Mouse (Mus musculus) right cerebral cortex, postnatal 14 days (tissue): ENCODE data around the gene Slc23a3.

Experiments used
- DNase-seq: peaks from one replicate; pipeline ENCODE4 v3.0.0; 2022

Gene Slc23a3

DNA sequence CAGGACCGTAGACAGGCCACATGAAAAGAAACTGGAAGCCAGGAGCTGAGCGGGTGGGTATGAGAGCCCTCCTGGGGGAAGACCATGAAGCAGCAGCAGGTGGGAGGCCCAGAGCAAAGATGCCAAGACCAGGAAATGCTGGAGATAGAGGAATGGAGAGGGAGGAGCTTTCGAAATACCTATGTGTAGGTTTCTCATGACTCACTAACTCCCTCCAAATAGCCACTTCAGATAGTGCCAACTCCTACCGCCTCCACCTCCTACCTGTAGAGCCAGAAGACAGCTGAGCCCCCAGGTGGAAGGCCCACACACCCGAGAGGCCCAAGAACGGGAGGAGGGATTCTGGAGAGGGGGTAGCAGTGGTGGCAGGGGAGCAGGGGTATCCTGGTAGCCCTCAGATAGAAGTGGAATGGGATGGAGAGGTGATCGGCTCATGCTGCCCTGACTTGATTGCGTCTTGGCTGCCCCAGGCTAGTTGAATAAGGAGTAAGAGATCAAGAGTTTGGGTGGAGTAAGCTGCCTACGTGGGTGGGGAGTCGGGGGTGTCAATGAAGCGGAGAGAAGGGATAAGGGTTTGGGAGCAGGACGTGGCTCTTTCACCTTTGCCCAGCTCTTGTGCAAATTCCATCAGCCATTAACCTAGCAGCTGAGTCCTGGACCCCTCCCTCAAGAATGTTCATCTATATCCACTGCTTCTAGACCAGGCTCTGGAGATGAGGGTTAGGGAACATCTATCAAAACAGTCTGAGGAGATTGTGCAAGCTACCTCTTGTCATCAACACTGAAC, at the start of gene Slc23a3:
TSS of gene Slc23a3 (minus strand) at position 470 of the 787 bp plus-strand sequence.
- DNase-seq = no peak

DNA sequence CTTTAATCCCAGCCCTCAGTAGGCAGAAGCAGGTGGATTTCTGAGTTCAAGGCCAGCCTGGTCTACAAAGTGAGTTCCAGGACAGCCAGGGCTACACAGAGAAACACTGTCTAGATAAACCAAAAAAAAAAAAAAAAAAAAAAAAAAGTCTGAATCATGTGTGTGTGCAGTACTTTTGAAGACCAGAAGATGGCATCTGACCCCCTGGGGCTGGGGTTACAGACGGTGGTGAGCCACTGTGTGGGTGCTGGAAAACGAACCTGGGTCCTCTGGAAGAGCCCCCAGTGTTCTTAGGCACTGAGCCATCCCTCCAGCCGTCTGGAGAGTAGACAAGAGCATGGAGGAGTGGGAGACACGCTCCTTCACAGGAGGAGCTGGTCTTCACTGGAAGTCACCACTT, 48.5 kb upstream of the Slc23a3 start:
- DNase-seq = no peak

DNA sequence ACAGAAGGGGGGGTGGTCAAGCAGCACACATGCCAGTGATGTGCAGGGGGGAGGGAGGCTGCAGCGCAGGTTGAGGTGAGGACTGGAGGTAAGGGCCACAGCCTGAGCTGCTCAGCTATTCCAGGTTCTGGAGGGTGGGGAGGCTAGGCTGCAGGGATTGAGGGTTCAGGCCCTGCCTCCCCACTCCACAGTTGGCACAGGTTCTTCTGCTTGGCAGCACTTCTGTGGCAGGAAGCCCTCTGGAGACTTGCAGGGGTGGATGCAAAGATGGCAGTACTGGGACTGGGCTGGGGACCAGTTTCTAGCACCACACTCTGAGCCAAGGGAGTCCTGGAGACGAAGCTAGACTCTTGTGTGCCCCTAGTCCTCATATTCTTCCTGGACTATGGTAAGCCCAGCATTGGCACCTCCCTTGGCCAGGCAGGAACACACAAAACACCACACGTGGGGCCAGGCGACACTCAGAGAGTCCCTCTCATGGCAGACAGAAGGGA, 47.7 kb upstream of the Slc23a3 start:
- DNase-seq = no peak

DNA sequence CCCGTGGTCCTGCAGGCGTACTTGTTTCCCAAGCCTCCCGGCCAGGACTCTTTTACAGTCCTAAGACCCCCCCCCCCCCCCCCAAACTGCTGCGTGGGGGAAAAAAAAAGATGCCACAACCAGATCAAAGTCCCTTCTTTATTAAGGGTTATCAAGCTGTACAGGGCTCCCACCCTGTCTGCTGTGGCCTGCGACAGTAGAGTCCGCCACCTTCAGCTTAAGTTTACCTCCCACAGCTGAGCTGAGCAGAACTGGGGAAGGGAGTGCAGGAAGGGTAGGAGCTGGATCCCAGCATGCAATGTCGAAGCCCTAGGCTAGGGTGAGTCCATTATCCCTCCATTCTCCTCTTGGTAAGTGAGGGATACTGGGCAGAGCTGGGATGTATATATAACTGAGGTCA, 47.1 kb upstream of the Slc23a3 start:
- no peak for DNase-seq

DNA sequence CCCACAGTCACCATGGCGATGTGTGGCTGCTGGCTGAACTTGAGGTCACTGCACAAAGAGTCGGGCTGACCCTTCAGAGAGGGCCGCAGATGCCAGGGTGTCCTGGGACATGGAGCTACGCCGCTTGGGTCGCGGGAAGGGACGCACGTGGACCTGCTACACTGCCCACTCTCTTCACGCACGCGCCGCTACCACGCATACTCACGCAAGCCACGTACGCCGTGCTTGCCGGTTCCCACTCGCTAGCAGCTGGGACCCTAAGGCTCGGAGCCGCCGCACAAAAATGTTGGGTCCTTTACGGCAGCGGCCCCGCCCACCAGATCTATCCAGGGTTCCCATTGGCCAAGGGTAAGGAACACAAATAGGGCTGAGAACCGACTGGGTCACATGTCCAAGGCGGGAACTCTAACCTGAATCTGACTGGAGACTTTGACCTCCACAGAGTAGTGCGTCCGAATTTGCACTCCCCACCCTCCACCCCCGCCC, 46.5 kb upstream of the Slc23a3 start, which contains the start of gene Abcb6:
TSS of gene Abcb6 (minus strand) at position 288 of the 486 bp plus-strand sequence.
- peak; percentile 93 for DNase-seq

DNA sequence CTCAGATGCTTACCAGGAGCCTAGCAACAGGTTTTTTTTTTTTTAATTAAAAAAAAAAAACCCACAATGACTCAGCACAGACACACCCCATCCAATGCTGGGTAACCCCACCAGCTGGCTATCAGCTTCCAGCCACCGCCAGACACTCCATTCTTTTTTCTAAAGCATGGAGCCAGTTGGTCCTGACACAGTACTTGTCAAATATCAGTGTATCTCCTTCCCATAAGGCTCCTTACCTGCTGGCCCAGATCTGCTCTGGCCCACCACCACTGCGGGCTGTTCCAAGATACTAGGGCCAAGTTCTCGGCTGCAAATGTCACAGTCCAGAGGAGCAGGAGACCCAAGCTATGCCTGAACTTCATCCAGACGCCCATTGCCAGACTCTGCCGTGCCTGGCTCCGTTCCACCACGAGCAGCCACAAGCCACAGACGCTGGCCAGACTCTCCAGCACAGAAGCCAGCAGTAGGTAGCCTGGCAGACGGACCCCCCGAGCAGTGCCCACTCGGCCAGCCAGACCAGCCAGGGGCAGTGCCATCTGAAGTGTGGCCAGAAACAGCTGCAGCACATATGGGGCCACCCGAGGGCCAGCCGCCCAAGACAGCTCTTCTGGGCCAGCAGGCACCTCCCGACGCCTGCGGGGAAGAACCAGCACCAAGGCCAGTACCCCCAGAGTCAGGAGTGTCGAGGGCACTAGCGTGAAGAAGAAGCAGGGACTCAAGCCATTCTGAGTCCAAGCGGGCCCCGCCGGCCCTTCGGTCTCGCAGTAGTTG, 45.8 kb upstream of the Slc23a3 start:
- peak; percentile 56 for DNase-seq

DNA sequence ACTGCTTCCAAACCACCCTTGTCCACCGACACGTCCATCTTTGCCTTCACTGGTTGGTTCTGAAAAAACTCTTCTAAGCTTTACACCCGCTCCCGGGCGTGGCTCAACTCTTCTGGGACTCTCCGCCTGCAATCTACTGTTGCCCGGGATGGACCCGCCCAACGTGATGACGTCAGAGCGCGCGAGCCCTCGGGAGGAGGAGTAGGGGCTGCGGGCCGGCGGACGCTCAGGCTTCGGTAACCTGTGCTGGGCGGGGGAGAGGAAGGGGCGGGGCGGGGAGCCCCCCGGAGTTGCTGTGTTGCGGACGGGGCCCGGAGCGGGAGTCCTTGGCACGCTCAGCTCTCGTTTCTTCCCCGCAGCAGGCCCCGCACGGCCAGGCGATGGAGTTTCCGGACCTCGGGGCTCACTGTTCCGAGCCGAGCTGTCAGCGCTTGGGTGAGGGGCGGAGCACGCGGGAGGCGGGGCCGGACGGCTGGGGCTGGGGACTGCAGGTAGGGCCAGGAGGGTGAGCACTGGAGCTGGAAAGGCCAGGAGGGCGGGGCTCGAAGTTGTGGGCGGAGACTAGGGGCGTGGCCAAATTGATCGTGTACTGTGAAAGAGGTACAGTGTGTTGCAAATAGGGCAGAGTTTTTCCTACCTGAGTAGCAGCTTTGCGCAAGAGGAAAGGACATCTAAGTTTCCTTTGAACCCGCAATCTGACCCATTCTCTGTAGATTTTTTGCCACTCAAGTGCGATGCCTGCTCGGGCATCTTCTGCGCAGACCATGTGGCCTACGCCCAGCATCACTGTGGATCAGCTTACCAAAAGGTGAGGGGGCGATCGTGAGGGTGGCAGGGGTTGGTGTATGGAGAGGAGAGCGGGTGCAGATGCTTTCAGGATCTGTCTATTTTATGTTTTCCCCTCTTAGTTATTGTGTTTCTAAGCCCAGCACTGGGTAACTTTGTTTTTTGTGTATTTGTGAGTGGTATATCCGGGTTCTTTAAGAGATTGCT, 35.1 kb upstream of the Slc23a3 start, which contains the start of gene Zfand2b:
TSS of gene Zfand2b (plus strand) at position 175 of the 993 bp plus-strand sequence.
- peak; percentile 95 for DNase-seq

DNA sequence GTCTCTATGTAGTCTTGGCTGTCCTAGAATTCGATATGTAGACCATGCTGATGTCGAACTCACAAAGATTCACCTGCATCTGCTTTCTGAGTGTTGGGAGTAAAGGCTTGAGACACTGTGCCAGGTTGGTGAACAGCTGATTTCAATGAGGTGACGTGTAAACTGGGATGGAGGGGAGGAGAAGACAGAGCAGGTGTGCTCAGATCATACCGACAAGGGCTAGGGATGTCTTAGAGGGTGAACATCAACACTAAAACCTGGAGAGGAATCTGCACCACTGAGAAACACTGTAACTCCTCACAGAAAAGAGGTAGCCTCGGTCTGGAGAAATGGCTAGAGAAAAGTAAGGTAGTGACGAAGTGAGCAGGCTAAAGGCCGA, 34.4 kb upstream of the Slc23a3 start:
- no peak for DNase-seq

DNA sequence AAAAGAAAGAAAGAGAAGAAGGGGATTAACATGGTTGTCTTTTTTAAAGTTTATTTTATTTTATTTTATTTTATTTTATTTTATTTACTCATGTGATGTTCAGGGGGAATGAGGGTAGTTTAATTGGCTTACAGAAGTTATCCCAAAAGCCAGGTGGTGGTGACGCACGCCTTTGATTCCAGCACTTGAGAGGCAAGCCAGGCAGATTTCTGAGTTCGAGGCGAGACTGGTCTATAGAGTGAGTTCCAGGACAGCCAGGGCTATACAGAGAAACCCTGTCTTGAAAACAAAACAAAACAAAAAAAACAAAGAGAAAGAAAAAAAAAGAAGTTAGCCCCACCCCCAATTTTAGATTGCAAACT, 26.5 kb upstream of the Slc23a3 start:
- no peak for DNase-seq

DNA sequence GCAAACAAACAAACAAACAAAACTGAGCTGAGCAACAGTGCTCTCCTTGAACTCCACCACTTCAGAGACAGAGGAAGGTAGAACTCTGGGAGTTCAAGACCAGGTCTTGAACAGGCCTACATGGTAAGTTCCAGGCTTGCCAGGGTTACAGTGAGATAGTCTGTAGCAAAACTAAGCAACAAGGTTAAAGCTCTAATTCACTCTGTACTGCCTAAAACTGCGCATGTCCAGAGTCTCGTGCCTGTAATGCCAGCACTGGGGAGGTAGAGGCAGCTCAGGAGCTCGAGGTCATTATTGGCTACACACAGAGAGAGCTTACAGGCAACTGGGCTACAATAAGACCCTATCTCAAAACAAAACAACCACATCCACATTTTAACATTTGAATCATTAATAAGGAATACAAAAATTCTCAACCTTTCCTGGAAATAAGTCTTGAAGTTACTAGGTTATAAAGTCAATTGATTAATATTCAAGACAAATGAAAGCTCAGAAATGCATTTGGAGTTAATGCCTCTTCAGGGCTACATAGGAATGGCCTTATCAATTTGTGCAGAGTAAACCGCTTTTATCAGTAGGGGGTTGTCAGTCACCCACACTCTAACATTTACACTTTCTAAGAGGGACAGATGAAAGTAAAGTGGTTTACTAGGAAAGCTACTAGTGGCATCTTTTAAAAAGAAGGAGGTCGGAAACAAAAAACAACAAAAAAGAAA, 26.0 kb upstream of the Slc23a3 start:
- DNase-seq = no peak

DNA sequence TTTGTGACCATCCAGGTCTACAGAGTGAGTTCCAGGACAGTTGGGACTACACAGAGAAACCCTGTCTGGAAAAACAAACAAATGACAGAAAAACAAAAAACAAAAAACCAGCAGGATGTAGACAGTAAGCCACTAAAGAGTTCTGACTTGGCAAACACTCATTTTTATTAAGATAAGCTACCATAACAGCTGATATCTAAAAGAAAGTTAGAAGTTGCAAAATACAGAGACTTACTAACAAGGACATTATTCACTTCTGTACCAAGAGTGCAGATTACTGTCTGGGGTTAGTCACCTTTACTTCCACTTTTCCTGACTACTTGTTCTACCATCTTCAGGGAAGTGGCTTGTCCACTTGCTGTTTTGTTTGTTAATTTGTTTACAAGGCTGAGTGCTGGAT, 25.3 kb upstream of the Slc23a3 start:
- DNase-seq = no peak

DNA sequence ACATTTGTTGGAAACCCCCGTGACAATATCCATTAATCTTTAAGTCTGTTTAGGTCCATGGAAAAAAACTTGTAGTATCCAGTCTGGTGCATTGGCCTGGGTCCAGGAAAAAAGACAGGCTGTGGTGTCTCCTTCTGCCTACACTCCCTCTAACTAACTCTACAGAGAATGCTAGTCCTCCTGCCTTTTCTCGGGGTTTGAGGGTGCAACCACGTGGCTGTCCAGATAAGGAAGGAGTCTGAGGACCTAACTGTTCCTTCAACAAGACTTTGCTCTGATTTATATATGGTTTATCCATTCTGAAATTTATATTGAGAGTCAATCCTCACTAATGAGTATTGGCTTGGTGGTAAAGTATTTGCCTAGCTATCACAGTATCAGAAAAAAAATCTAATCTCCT, 22.1 kb upstream of the Slc23a3 start:
- no peak for DNase-seq

DNA sequence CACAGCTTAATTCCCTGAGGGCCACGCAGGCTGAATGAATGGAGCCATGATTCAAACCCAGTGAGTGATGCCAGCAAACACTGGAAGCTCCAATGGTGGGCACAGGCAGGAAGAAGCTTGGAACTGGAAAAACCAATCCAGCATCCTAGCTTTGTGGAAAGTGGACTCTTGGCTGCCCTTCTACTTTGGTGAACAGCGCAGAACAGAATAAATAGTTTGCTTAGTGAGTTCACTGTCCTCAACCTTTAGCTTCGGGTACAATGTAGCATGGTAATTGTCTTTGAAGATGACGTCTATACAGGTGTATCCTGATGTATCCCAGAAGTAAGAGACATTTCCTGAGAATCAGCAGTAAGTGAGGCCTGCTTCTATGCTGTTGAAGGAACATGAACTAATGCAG, 15.0 kb upstream of the Slc23a3 start:
- DNase-seq = no peak

DNA sequence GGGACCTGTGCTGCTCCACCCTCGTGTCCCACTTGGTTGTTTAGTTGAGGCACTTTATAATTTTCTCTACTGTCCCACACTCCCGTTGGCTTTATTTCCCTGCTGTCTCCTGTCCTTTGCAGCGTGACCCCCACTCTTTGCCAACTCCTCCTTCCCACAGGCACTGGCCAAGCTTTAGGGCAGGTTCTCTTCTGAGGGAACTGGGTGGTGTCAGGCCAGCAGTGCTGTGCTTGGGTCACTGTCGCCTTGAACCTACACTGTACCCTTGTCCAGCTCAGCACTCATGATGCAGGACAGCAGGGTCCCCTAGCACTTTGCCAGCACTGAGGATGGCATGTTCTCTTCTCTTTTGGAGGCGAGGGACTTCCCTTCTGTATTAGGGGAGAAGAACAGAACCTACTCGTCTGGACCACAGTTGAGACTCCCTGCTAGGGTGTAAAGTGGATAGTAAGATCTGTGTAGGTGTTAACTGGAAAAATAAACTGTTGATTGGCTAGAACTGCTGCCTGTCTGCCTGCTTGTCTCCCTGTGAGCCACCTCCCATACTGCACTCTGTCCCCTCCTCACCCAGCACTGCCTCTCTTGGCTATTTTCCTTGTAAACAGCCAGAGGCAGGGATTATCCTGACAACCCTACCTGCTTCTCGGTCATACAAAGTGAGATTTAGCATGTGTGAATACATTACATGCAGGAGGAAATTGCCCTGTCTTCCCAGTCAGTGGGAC, 13.9 kb upstream of the Slc23a3 start:
- no peak for DNase-seq

DNA sequence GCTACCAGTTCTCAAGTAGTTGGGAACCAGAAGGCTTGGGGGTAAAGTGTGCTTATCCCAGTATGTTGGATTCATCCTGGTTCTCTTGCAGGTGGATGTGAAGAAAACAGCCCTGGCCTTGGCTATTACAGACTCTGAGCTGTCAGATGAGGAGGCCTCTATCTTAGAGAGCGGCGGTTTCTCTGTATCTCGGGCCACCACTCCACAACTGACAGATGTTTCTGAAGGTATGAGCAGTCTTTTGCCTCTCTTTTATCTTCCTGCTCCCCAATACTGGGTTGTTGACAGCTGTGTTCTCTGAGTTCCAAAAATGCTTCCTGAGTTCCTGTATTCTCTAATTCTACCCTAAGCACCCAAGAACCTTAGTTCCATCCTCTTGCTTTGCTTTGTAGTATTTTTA, 11.9 kb upstream of the Slc23a3 start:
- no peak for DNase-seq

DNA sequence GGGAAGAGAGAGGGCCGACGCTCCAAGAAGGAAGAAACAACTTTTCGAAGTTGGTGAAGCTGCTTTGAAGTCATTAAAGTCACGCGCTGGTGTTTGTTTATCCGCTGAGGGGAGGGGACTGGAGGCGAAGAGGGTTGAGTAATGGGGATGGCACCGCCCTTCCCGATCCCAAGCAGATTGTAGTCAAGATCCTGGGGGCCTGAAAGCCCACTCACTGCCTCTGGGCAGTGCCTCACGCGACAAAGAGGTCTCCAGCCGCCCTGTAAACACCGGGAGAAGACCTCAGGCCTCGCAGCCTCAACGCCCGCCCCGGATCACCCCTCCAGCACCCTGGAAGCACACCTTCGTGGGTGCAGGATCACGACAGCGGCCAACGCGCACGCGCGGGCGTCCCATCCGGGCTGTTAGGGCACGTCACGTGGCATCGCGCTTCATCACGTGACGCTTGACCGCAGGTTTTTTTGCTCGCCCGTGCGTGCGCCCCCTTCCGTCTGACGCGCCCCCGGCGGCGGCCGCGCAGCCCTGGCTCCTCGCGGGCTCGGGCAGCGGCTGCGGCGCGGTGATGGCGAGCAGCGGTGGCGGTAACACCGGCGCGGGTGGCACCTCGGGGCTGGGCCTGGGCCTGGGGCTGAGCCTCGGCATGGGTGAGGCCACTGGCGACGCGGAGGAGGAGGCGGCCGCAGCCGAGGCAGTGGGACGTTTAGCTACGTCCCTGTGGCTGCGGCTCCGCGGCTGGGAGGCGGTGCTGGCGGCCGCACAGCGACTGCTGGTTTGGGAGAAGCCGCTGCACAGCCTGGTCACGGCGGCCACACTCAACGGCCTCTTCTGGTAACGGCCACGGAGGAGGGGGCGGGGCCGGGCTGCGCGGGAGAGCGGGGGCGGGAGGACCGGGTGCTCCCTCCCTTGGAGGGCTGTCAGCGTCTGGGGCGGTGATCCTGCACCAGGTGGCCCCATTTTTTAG, 8.9 kb upstream of the Slc23a3 start, which contains the start of the genes Cnppd1 and Retreg2:
TSS of gene Cnppd1 (minus strand) at position 411 of the 961 bp plus-strand sequence.
TSS of gene Retreg2 (plus strand) at position 478 of the 961 bp plus-strand sequence.
- peak; percentile 97 for DNase-seq

DNA sequence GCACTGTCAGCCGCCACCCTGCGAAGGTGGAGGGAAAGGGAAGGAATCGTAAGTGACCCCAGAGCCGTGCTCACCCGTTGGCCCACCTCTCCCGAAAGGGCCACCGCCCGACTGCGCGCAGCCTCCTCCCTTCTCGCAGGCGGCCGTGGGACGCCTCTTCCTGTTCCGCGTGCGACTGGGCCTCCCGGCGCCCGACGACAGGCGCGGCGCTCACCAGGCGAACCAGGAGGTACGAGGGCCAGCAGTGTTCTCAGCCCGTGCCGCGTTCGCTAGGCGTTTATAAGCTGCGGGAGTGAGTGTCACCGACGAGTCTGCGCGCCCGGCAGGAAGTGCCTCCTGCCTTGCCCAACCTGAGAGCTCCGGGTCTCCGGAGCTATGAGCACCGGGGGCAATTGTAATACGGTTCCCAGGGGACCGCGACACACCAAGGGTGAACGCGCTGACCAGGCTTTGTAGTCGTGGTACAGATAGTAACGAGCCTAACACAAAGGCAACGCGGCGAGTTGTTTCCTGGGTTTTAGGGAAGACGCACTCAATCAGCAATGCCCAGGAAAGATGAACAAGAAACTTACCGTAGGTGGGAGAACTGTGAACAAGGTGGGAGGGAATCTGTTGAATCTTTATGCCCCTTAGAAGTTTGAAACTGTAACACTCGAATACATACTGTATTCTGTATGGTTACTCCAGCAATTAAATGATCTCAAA, 7.9 kb upstream of the Slc23a3 start:
- peak; percentile 64 for DNase-seq

DNA sequence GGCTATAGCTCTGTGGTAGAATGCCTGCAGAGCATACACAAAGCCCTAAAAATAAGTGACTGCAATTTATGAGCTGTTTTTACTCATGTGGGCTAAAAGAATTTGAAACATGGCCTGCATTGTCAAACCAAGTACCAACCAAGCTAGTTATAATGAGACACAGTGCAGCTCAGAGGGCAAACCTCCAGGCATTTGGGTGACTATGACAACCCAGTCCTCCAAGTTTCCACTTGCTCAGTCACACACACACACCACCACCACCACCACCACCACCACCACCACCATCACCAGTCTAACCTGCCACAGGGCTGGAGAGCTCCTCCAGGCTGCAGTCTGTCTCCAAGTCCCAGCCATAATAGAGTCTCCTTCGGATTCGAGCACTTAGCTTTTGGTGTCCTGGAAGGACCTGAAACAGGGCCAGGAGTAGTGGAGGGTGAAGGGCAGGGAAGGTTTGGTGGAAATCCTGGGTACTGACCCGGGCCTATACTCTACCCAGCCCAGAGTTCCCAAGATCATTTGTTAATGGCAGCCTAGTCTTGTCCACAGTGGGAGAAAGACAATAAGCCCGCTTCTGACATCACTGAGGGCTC, 7.0 kb upstream of the Slc23a3 start:
- DNase-seq = no peak

DNA sequence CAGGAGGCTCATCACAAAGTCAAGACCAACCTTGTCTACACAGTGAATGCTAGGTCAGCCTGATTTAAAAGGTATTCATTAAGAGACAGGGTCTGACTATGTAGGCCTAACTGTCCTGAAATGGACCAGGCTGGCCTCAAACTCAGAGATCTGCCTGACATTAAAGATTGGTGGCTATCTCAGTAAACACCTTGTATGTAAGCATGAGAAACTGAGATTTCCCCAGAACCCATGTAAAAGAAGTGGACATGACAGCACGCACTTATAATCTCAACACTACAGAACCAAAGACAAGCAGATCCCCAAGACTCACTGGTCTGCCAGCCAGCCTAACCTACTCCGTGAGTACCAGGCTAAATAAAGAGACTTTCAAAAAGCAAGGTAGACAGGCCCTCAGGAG, 4.8 kb upstream of the Slc23a3 start:
- no peak for DNase-seq
